Mouse (Mus musculus): ENCODE measurements around the gene Susd4.

The Susd4 gene

GRCm38 (mm10) chr1:182926465-182926864 is 162.8 kb downstream of the Susd4 start:
- DNase-seq, result no peak

- no peak for DNase-seq
Observed at GRCm38 (mm10) chr1:182927878-182928851, 164.5 kb downstream of the Susd4 start.

GRCm38 (mm10) chr1:182935469-182935868 is 171.8 kb downstream of the Susd4 start:
- no peak for DNase-seq

GRCm38 (mm10) chr1:182937486-182938120 is 173.9 kb downstream of the Susd4 start:
- no peak for DNase-seq

GRCm38 (mm10) chr1:182941921-182942320 is 178.3 kb downstream of the Susd4 start:
- DNase-seq, result no peak

GRCm38 (mm10) chr1:182943911-182944310 is 180.3 kb downstream of the Susd4 start:
- no peak for DNase-seq

- no peak for DNase-seq
Observed at GRCm38 (mm10) chr1:182944638-182945037, 181.0 kb downstream of the Susd4 start.

GRCm38 (mm10) chr1:182945561-182945960 is 181.9 kb downstream of the Susd4 start:
- no peak for DNase-seq

Data from lung, adult 18-20 months (tissue).